Mouse (Mus musculus) liver, embryonic 11.5 days (tissue): ENCODE data around the gene Slc39a11. TPM values are rescaled to one million over a fixed set of nuclear protein-coding genes. Genes with fewer than 3 reads are reported as not detected.
"Not testable (repeated sequence)": the region's sequence is repeated elsewhere in the genome, so short reads cannot be mapped to it uniquely, and the experiment has no call there.

ENCODE experiments used
- ATAC-seq: fragments of 200-750 bp; cut with Nextera tagmentation; replicated peaks from 2 replicates; pipeline ENCODE4 v1.8.0; 2017; ENCODE audit warnings: moderate number of reproducible peaks, mild to moderate bottlenecking, moderate TSS enrichment, moderate library complexity; ENCODE audit not compliant: low FRiP score
- DNase-seq: peaks from one replicate; pipeline ENCODE4 v3.0.0-alpha.2; 2017; ENCODE audit warnings: low spot score
- H3K27ac ChIP-seq: fragments of 300-500 bp; sonication (generic); 2 replicates; pipeline ENCODE4 v1.5.1; 2014; ENCODE audit warnings: mild to moderate bottlenecking, low read depth, low read length, control low read depth
- H3K27me3 ChIP-seq: fragments of 300-500 bp; sonication (generic); replicated peaks from 2 replicates; pipeline ENCODE4 v1.6.1; 2014; ENCODE audit warnings: low read length, mixed read lengths; ENCODE audit not compliant: control insufficient read depth, insufficient read depth
- H3K36me3 ChIP-seq: fragments of 300-500 bp; sonication (generic); 2 replicates; pipeline ENCODE4 v1.6.1; 2014; ENCODE audit warnings: mild to moderate bottlenecking, low read length, moderate library complexity, mixed read lengths; ENCODE audit not compliant: control insufficient read depth, insufficient read depth
- H3K4me1 ChIP-seq: fragments of 300-500 bp; sonication (generic); replicated peaks from 2 replicates; pipeline ENCODE4 v1.6.1; 2014; ENCODE audit warnings: low read length, mixed read lengths; ENCODE audit not compliant: control insufficient read depth, insufficient read depth
- H3K4me2 ChIP-seq: fragments of 300-500 bp; sonication (generic); 2 replicates; pipeline ENCODE4 v1.6.1; 2014; ENCODE audit warnings: mild to moderate bottlenecking, control low read depth, moderate library complexity
- H3K4me3 ChIP-seq: fragments of 300-500 bp; sonication (generic); 2 replicates; pipeline ENCODE4 v1.5.1; 2014; ENCODE audit warnings: low read depth, low read length, control low read depth
- H3K9ac ChIP-seq: fragments of 300-500 bp; sonication (generic); 2 replicates; pipeline ENCODE4 v1.6.1; 2014; ENCODE audit warnings: low read depth, low read length, control low read depth
- H3K9me3 ChIP-seq: fragments of 300-500 bp; sonication (generic); 2 replicates; pipeline ENCODE4 v1.6.1; 2016; ENCODE audit warnings: low read length, inconsistent platforms, mixed read lengths; ENCODE audit not compliant: control insufficient read depth
- WGBS: fragments of 180-500 bp; shearing (Covaris S2); extraction: QIAGEN DNeasy Blood & Tissue Kit; methylation state at CpG from one replicate; pipeline ENCODE4 v1.1.7; 2014; 5-methylcytosine and 5-hydroxymethylcytosine counted together
- polyA plus RNA-seq: library from polyadenylated mRNA; unstranded; fragments of >200 nt; fragmentation: Nextera tagmentation; extraction: Ambion mirVana; gene quantifications from 2 replicates; pipeline ENCODE4 v1.2.1, GENCODE M21; 2014

Slc39a11 gene
- polyA plus RNA-seq, 1 experiment from 2014 or later: 20.9 TPM

GRCm38 (mm10) chr11:113588936-113589335 lies 60.9 kb downstream of the Slc39a11 start:
- 52% methylated on average over 3 of the region's 3 CpGs for WGBS
- Histone ChIP-seq H3K27ac (no peak overlapping the region), H3K4me2 (no peak overlapping the region), H3K4me1 (no peaks in the 10 kb centered on the region), H3K27me3 (no peaks in the 10 kb centered on the region), H3K9ac (no peak overlapping the region), H3K9me3 (no peaks in the 10 kb centered on the region), H3K36me3 (no peaks in the 10 kb centered on the region), H3K4me3 (no peak overlapping the region)
- ATAC-seq (no peak), DNase-seq (no peak)

- no peak for DNase-seq
- no peak overlapping the region for H3K4me3 ChIP-seq
- no peak overlapping the region for H3K4me2 ChIP-seq
- no peak for ATAC-seq
- H3K27ac ChIP-seq: no peak overlapping the region
- H3K9me3 ChIP-seq: no peaks in the 10 kb centered on the region
- H3K9ac ChIP-seq: no peak overlapping the region
- 80% methylated on average over 6 of the region's 6 CpGs for WGBS
- H3K36me3 ChIP-seq: no peaks in the 10 kb centered on the region
- no peaks in the 10 kb centered on the region for H3K4me1 ChIP-seq
- H3K27me3 ChIP-seq: no peaks in the 10 kb centered on the region
Observed at GRCm38 (mm10) chr11:113586423-113586822, 63.5 kb downstream of the Slc39a11 start.

DNA sequence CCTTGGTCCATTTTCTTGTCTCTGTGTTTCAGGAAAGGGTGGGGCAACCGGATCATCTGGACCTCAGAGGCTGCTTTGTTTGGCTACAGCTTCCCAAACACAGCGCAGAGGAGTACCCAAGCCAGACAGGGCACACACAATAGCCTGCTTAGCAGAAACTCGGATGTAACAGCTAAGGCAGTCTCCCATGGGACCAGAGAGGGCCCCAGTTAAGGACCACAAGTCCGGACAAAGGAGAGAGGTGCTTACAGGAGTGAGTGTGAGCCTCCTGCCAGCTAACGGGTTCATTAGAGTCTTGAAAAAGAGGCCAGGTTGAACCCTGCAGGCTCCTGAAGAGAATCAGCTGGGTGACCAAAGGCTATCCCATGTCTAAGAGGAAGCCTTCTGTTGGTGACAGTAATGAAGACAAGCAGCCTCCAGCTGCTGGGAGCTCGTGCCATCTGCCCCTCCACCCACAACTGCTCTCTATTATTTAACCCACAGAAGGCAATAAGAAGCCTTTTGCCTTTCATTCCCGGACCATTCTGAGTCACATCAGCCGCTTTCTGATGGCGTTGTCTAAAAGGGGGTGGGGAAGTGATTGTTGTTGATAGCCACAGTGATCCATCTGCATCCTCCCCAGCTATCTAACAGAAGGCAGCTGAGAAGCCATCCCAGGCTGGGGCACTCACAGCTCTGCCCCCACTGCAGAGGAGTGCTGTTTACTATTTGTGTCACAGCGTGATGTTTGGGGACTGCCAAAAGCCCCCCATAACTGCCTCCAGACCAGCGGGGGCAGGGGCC lies 65.8 kb downstream of the Slc39a11 start:
- no peak for DNase-seq
- Histone ChIP-seq H3K4me2 (no peak overlapping the region), H3K4me1 (no peaks in the 10 kb centered on the region), H3K9ac (no peak overlapping the region), H3K36me3 (no peaks in the 10 kb centered on the region), H3K9me3 (no peaks in the 10 kb centered on the region), H3K4me3 (no peak overlapping the region), H3K27me3 (no peaks in the 10 kb centered on the region), H3K27ac (no peak overlapping the region)
- WGBS: 65% methylated on average over 11 of the region's 11 CpGs
- ATAC-seq: no peak

DNA sequence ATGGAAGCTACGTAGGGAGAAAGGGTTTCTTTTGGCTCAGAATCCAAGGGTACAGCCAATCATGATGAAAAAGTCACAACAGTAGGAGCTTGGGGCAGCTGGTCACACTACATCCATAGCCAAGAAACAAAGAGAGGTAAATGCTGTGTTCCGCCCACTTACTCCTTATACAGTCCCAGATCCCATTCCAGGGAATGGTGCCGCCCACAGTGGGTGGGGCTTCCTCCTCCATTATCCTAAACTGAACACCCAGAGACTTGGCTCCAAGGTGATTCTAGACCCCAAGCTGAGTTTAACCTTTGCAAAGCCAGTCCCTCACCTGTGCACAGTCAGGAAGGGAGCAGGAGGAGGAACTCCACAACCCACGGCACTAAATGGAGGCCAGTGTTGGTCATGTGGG lies 72.7 kb downstream of the Slc39a11 start:
- H3K9ac ChIP-seq: no peak overlapping the region
- H3K27me3 ChIP-seq: no peaks in the 10 kb centered on the region
- ATAC-seq (no peak), DNase-seq (no peak)
- no peaks in the 10 kb centered on the region for H3K9me3 ChIP-seq
- H3K36me3 ChIP-seq: no peaks in the 10 kb centered on the region
- no peak overlapping the region for H3K4me3 ChIP-seq
- no peak overlapping the region for H3K4me2 ChIP-seq
- no peaks in the 10 kb centered on the region; the same call in 1 of the 2 replicates for H3K4me1 ChIP-seq
- 77% methylated on average over 4 of the region's 4 CpGs for WGBS
- no peak overlapping the region for H3K27ac ChIP-seq

DNA sequence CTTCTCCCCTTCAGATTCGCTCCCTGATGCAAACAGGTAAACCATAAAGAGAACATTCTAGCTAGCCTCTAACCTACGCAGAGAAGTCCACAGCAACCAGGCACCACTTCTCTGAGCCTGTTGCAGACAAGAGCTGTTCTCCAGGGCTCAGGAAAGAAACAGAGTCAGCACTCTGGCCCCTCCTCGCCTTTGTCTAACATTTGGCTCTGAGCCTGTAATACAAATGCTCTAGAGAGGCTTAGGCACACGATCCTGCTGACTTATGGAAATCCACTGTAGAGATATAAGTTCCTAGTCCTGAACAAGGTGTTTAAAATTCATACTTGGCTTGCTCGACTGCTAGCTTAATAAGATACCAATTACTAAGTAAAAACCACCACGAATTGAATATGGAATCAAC lies 77.2 kb downstream of the Slc39a11 start:
- Histone ChIP-seq H3K9ac (no peak overlapping the region), H3K36me3 (no peaks in the 10 kb centered on the region), H3K4me3 (no peak overlapping the region), H3K4me1 (no peaks in the 10 kb centered on the region; the same call in 1 of the 2 replicates), H3K27me3 (no peaks in the 10 kb centered on the region), H3K4me2 (no peak overlapping the region), H3K27ac (no peak overlapping the region), H3K9me3 (no peaks in the 10 kb centered on the region)
- 77% methylated on average over 6 of the region's 6 CpGs for WGBS
- DNase-seq (no peak), ATAC-seq (no peak)

DNA sequence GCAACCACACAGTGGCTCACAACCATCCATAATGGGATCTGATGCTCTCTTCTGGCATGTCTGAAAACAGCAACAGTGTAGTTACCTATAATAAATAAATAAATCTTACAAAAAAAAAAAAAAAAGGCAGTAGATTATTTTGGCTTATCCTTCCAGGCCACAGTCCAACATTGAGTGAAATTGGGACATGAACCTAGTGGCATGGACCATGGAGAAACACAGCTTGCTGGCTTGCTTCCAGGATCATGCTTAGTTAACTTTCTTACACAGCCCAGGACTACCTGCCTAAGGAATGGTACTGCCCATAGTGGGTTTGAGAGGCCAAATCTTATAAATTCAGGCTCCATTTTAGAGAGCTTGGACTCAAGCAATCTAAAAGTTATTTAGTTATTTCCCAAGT lies 78.3 kb downstream of the Slc39a11 start:
- Histone ChIP-seq H3K4me1 (no peaks in the 10 kb centered on the region; the same call in 1 of the 2 replicates), H3K4me3 (no peak overlapping the region), H3K9me3 (no peaks in the 10 kb centered on the region), H3K27me3 (no peaks in the 10 kb centered on the region), H3K27ac (no peak overlapping the region), H3K36me3 (no peaks in the 10 kb centered on the region), H3K4me2 (no peak overlapping the region), H3K9ac (no peak overlapping the region)
- ATAC-seq (no peak), DNase-seq (no peak)

DNA sequence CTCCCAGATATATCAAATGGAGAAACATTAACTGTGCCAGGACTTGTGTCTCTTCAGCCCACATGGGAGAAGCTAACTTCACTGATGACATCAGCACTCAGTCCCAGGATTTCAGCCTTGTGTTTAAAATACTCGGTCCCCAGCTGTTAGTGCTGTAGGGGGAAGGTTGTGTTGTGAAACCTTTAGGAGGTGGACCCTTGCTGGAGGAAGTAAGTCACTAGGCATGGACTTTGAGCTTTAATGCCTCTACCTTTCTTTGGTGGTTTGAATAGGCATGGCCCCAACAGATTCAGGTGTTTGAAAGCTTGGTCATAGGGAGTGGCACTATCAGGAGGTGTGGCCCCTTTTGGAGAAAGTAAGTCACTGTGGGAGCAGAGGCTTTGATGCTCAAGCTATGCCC lies 80.9 kb downstream of the Slc39a11 start:
- H3K36me3 ChIP-seq: no peaks in the 10 kb centered on the region
- H3K4me2 ChIP-seq: no peak overlapping the region
- 61% methylated on average over 1 of the region's 1 CpGs for WGBS
- DNase-seq: no peak
- H3K9me3 ChIP-seq: no peaks in the 10 kb centered on the region
- no peak overlapping the region for H3K27ac ChIP-seq
- H3K4me3 ChIP-seq: no peak overlapping the region
- H3K9ac ChIP-seq: no peak overlapping the region
- ATAC-seq: no peak
- H3K4me1 ChIP-seq: peaks cover 7% of the 10 kb centered on the region; the same call in 1 of the 2 replicates
- H3K27me3 ChIP-seq: no peaks in the 10 kb centered on the region

GRCm38 (mm10) chr11:113567926-113568325 lies 82.0 kb downstream of the Slc39a11 start:
- not testable (repeated sequence) for H3K27me3 ChIP-seq, H3K27ac ChIP-seq, DNase-seq, H3K4me1 ChIP-seq, ATAC-seq, H3K9ac ChIP-seq, H3K9me3 ChIP-seq, H3K36me3 ChIP-seq, H3K4me3 ChIP-seq, H3K4me2 ChIP-seq
- WGBS: 69% methylated on average over 2 of the region's 2 CpGs
